Mouse (Mus musculus) heart, postnatal 10 days (tissue): ENCODE results near the gene Nav2. TPM values are rescaled to one million over a fixed set of nuclear protein-coding genes. Genes with fewer than 3 reads are reported as not detected.

Experiments
- DNase-seq, 2 experiments: peaks; one replicate each; pipeline ENCODE4 v3.0.0; 2021
- intact Hi-C: fragments of 180-260 bp; cut with DNase I; formaldehyde crosslinking; loops from one replicate; pipeline ENCODE4 v1.15.1; 2025
- total RNA-seq, 2 experiments: library from RNA; stranded (reverse); gene quantifications; 2 replicates each; pipeline ENCODE4 v1.2.3; 2021

The Nav2 gene
- total RNA-seq, 2 experiments from 2014 or later: 79.7 to 82.1 TPM

- intact Hi-C loops: loop anchor here (5.0 kb wide), 1 partner anchor 72 kb away; no protein-coding TSS in a partner anchor
- no peak for DNase-seq
Measured at GRCm38 (mm10) chr7:49485292-49485847, 576.9 kb downstream of the Nav2 start.

- DNase-seq: no peak
Measured at GRCm38 (mm10) chr7:49487347-49487746, 578.8 kb downstream of the Nav2 start.

DNA sequence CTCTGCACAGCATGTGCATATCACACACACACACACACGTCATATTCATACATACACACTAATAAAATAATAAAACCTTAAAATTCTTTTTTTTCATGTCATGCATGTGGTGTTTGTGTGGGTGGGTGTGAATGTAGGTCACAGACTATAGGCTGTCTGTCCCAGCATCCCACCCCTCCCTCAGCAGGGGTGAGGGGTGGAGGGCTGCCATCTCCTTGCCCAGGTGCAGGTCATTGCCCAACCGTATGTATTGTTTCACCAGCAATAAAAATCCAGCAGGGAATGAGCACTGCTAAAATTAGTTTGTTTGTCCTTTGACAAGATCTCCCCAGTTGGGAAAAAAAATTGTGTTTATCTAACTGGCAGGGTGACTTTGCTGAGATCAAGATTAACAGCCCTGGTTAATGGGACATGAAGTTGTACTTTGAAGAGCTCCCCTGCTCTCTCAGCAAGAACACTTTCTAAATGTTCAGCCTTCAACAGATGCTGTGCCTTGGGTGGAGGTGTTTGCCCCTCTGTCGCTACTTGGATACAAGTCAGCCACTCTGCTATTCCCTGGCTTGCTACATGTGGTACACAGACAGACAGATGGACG is 580.1 kb downstream of the Nav2 start:
- intact Hi-C loops: loop anchor here (5.0 kb wide), 1 partner anchor 69 kb away; no protein-coding TSS in a partner anchor
- DNase-seq: no peak

More at GRCm38 (mm10) chr7:49487347-49487746, 578.8 kb downstream of the Nav2 start:
- intact Hi-C loops: loop anchor here (5.0 kb wide), 1 partner anchor 70 kb away; no protein-coding TSS in a partner anchor

DNA sequence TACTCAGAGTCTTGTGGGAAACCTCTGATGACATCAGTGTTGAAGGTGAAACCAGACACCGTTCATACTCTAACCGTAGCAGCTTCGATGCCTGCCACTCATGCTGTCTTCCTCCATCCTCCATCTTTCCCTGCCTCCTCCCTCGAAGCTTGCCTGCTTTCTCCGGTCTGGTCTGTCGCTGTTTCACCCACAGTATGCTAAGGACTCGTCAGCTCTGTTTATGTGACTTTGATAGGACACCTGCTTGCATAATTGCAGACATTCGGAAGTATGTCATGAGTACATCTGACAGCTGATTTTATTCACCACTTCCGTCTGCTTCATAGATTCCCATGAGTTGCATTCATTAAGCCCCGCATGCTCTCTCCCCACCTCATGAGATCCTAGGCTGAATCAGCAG is 582.3 kb downstream of the Nav2 start:
- intact Hi-C loops: no loop called here

GRCm38 (mm10) chr7:49492622-49493021 is 584.1 kb downstream of the Nav2 start:
- DNase-seq: no peak
- intact Hi-C loops: no loop called here

More for the DNA sequence above, 582.3 kb downstream of the Nav2 start:
- DNase-seq: no peak

DNA sequence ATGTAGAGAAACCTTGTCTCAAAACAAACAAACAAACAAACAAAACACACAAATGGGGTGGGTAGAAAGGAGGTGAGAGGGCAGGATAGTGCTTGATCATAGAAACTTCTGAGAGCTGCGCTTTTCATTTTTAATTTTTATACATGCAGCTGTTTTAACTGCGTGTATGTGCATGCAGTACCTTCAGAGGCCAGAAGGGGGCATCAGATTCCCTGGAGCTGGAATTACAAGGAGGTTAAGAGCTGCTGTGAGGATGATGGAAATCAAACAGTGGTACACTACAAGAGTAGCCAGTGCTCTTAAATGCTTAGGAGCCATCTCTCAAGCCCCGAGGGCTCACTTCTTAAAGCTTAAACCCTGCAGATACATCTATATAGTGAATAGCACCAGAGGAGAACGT is 584.7 kb downstream of the Nav2 start:
- DNase-seq: peak in 1 of 2 experiments; percentile 34
- intact Hi-C loops: no loop called here

DNA sequence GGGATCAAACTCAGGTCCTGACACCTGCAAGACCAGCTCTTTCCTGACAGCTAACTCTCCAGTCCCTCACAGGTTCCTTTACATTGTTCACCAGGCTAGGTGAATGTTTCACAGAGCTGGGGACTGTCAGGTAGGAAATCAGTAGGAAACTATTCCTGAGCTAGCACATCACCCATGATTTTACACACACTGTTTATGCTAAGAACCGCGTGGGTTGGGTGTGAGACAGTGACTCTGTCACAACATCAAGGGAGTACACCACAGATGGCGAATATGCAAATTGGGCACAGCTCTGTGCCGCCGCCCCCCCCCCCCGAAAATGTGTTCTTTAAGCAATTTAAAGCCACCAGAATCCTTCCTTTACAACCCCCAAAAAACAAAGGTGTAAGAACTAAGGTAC is 586.1 kb downstream of the Nav2 start:
- intact Hi-C loops: no loop called here

DNA sequence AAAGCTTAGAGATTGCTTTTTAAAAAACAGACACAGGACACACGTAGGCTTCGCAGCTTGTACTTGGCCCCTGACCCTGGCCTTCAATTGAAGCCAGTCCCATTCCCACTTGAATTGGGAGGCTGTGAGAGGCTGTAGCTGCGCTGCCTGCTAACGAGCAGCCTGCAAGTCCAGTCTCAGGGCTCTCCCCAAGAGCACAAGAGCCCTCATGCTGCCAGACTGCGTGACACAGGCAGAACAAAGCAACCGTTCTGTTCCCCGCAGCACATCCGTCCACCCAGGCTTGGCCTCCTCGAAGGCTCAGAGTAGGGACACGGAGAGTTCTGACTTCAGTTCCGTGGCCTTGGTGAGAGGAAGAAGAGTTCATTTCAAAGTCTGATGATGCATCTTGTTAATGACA is 587.6 kb downstream of the Nav2 start:
- intact Hi-C loops: no loop called here
- no peak for DNase-seq

More for the DNA sequence above, 586.1 kb downstream of the Nav2 start:
- no peak for DNase-seq

DNA sequence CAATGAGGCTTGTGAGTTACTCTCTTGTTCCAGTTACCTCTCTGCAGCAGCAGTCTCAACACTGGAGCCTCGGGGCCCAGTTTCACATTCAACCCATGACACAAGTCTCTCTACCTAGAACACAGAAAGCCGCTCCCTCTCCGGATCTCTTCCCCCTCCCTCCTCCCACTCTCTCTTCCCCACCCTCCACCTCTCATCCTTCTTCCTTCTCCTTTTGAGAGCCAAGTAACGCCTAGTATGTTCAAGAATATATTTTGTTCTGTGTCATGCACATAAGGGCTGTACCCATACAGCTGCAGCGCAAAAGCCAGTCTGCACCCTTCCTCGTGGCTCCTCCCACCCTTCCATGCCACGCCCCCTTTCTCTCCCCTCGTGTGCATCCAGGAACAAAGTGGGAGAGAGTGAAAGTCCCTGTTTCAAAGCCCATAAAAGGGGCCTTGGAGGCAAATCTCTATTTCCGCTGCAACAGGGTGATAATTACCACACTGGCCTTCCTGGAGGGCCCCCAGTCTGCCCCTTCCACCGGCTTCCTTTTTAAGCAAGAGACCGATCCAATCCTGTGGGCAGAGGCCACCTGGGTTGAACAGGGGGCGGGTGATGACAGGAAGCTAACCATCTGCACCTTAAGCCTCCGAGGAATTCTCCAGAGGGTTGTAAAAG is 588.4 kb downstream of the Nav2 start:
- peak; percentile 28 to 53 for DNase-seq
- intact Hi-C loops: no loop called here

DNA sequence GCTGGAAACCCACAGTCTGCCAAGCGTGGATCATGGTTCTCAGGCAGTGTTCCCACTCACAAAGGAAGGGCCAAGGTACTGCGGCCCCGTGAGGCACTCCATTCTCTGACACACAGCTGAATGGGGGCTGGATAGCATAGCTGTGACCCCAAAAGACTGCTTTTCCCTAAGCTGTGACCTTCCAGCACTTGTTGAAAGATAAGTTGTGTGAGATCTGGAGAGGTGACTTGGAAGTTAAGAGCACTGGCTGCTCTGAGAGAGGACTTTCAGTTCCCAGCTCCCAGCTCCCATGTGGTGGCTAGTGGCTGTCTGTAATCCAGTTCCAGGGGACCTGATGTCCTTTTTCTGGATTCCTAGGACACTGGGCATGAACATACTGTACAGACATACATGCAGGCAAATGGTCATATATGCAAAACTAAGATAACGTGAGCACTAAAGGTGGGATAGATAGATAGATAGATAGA is 588.9 kb downstream of the Nav2 start:
- DNase-seq: peak in 1 of 2 experiments; percentile 41

GRCm38 (mm10) chr7:49499598-49499997 is 591.1 kb downstream of the Nav2 start:
- DNase-seq: no peak
- intact Hi-C loops: no loop called here

More for the DNA sequence above, 588.9 kb downstream of the Nav2 start:
- intact Hi-C loops: no loop called here

DNA sequence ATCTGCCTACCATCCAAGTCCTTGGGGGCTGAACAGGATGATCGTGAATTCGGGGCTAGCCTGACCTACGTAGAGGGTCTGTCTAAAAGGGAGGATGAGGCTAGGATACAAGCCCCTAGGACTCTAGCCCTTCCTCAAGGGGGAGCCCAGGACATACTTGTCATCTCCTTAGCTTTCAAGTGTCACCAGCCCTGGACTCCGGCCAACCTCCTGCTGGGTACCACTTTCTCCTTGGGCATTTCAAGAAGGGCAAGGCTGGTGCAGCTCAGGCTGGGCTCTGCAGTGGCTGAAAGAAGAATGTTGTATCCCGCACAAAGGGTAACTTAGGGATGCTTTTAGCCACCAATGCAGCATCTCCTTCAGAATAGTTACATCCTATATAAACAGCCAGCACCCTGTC is 592.4 kb downstream of the Nav2 start:
- intact Hi-C loops: no loop called here
- no peak for DNase-seq

- intact Hi-C loops: no loop called here
- no peak for DNase-seq
Measured at GRCm38 (mm10) chr7:49503419-49503818, 594.9 kb downstream of the Nav2 start.

DNA sequence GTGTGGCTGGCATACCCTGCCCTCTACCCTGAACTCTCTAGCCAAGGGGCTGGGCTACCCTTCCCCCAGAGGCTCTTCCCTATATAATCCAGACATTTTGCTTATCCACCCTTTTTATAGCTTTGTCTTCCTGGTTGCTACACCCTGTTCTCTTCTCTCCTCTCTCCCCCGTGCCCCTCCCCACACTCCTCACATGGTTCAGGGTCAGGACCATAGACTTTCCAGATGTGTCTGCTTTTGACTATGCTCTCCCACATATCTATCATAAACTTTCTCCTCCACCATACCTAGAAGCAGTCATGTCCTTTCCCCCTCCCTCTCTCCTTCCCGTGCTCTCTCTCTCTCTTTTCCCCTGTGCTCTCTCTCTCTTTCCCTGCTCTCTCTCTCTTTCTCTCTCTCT is 595.4 kb downstream of the Nav2 start:
- intact Hi-C loops: no loop called here
- no peak for DNase-seq

DNA sequence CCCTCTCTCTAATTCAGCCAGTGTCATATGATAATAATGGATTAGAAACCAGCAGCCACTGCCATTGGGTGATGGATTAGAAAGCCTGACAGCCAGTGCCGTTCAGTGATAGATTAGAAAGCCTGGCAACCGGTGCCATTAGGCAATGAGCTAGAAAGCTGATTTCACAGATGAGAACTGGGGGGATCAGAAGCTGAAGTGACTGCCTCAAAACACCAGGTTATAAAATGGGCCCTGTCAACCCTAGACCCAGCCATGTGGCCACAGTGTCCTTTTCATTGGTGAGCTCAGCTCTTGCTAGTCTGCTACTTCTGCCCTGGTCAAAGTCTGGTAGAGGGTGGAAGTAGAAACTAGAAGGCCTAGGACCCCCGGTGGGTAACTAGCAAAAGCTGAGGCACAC is 595.8 kb downstream of the Nav2 start:
- intact Hi-C loops: no loop called here
- no peak for DNase-seq

- intact Hi-C loops: loop anchor here (5.0 kb wide), 1 partner anchor 52 kb away; no protein-coding TSS in a partner anchor
- DNase-seq: peak in 1 of 2 experiments; percentile 35
Measured at GRCm38 (mm10) chr7:49505024-49505423, 596.5 kb downstream of the Nav2 start.

DNA sequence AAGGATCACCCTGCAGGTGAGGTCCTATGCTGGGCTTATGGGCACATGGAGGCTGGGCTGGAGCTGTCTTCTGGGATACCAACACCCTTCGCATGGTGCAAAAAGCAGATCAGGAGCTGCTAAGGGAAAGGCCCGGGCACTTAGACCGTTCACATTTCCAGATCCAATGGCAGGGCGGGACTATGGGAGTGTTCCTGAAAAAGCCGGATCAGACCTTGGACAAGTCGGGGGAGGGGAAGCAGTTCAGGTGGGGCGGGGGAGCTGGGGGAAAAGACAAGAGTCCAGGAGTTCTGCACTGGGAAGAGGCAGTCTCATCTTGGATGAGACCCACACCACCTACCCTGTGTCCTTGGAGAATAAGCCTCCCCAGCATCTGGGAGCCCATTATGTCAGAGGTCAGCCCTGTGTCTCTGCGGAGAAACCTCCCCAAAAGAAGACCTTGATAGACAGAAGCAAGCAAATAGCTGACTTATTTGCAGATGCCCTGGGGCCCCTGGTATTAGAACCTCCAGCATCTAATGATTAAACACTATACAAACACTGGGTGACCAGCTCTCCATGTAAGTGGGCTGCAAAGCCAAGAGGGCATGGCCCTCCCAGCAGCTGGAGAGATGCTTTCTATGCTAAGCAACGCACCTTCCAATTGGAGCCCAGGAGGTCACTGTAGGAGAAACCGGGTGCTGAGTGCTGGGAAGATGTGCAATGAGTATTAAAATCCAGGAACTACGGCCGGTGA is 597.7 kb downstream of the Nav2 start:
- no peak for DNase-seq
- intact Hi-C loops: loop anchor here (5.0 kb wide), 1 partner anchor 51 kb away; no protein-coding TSS in a partner anchor

DNA sequence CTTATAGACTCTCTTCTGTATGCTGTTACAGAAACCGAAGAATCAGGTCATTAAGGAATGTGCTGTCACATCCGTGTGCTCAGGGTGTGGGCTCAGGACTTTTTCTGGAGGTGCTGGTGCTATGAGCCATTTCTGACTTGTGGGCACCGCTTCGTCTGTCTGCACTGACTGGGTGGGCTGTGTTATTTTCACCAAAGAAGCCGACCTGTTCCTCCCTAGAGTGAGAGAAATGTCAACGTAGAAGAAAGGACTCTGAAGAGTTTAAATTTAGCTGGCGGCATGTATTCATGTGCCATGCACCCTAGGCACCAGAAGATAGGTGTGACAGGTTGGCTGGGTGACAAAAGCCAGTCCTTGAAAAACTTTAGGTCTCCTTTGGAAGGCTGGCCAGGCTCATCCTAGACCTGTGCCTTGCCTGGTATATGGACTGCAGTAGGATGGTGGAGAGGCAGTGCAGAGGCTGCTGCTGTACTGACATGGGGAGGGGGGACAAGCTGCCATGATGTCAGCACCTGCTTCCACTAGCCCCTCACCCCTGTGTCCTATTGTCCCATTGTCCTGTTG is 599.5 kb downstream of the Nav2 start:
- intact Hi-C loops: loop anchor here (5.0 kb wide), 1 partner anchor 49 kb away; no protein-coding TSS in a partner anchor
- DNase-seq: peak; percentile 58 to 74

DNA sequence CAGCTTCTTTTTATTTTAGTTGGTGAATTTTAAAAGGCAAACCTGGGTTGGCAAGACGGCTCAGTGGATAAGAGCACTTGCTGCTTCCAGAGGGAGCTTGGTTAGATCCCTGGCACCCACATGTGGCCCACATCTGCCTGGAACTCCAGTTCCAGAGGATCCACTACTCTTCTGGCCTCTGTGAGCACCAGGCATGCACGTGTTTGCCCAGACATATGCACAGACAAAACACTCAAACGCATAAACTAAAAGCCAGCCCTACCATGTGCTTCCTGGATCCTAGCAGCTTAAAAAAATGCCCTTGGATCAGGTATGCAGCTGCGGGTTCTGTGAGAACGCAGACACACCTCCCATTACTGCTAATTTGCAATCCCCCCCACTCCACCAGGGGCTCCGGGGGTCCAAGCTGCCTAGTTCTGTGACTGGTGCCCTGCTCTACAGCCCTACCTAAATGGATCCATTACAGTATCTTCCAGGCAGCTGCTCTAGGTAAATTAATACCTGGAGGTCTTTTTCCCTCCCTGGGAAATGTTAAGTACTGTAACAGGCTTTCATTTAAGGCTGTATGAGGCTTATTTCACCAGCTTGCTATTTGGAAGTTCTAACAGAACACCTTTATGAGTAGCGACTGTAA is 603.4 kb downstream of the Nav2 start:
- intact Hi-C loops: no loop called here
- DNase-seq: no peak
